In the genomic region with DNA sequence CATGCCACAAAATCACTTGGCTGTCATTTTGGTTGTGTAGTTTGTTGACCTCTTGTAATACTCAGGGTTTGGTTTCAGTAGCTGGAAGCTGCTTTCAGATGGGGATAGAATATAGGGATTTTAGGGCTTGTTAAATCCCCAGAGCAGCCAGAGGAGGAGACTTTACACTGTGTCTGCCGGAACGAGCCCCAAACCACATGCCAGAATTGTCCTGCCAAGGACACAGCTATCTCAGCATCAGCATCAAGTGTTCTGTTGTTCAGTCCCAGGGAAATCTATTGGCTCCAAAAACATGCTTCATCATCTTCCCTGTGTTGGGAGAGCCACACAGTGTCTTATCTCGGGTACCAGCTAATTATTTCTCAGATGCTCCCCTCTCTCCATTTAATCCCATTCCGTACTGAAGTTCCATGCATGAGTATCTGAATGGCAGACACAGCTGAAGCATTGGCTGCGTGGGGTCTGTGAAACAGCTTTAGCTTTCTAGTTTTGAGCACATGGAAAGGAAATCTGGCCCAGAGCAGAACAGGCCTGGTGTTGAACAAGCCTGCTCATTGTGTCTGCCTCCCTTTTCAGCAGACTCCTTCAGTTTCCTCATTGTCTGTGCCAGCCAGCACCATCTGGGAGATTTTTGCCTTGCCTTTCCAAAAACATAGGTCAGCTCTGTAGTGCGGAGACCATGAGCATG, we compare ENCODE assay signal across 8 mouse cellular contexts.
DNase-seq lines count a peak whose midpoint lies in the region; ATAC-seq lines count a peak whose summit lies in the region.

No protein-coding gene starts in this region.

- H3K4me1 ChIP-seq in embryonic facial prominence, embryonic 10.5 days, result peaks cover 22% of the 10 kb centered on the region
- peaks cover 13% of the 10 kb centered on the region; the same call in 1 of the 2 replicates for H3K4me1 ChIP-seq in hindbrain, embryonic 14.5 days (replicated peaks; ENCODE audit: control insufficient read depth, insufficient read depth, low read length)
- peaks cover 21% of the 10 kb centered on the region for H3K4me1 ChIP-seq in limb, embryonic 12.5 days (replicated peaks)
- no peaks in the 10 kb centered on the region; the same call in 1 of the 2 replicates for H3K4me1 ChIP-seq in liver, embryonic 11.5 days (replicated peaks; ENCODE audit: control insufficient read depth, insufficient read depth, low read length)

- no peak overlapping the region for H3K4me2 ChIP-seq in hindbrain, embryonic 14.5 days (replicated peaks)
- H3K4me2 ChIP-seq in limb, embryonic 12.5 days, result no peak overlapping the region
- H3K4me2 ChIP-seq in liver, embryonic 11.5 days, result no peak overlapping the region

- intact Hi-C loops in heart, postnatal 25 days (cut with DNase I), result no loop called here

- no peak overlapping the region for H3K9ac ChIP-seq in hindbrain, embryonic 14.5 days
- H3K9ac ChIP-seq in limb, embryonic 12.5 days (replicated peaks), result no peak overlapping the region
- no peak overlapping the region for H3K9ac ChIP-seq in liver, embryonic 11.5 days (ENCODE audit: low read depth, low read length)

- WGBS in embryonic facial prominence, embryonic 10.5 days, result 35% methylated on average over 6 of the region's 6 CpGs
- WGBS in hindbrain, embryonic 14.5 days, result 27% methylated on average over 6 of the region's 6 CpGs
- 56% methylated on average over 6 of the region's 6 CpGs for WGBS in limb, embryonic 12.5 days
- WGBS in liver, embryonic 11.5 days, result 74% methylated on average over 6 of the region's 6 CpGs

- no peaks in the 10 kb centered on the region for H3K27me3 ChIP-seq in embryonic facial prominence, embryonic 10.5 days (replicated peaks; ENCODE audit: low read depth, poor library complexity, severe bottlenecking)
- H3K27me3 ChIP-seq in hindbrain, embryonic 14.5 days (ENCODE audit: control insufficient read depth, insufficient read depth, low read length), result no peaks in the 10 kb centered on the region
- H3K27me3 ChIP-seq in limb, embryonic 12.5 days, result no peaks in the 10 kb centered on the region
- no peaks in the 10 kb centered on the region for H3K27me3 ChIP-seq in liver, embryonic 11.5 days (replicated peaks; ENCODE audit: control insufficient read depth, insufficient read depth, low read length)

- no peak overlapping the region for H3K4me3 ChIP-seq in embryonic facial prominence, embryonic 10.5 days
- H3K4me3 ChIP-seq in hindbrain, embryonic 14.5 days (replicated peaks; ENCODE audit: low read length), result no peak overlapping the region
- H3K4me3 ChIP-seq in limb, embryonic 12.5 days (replicated peaks), result no peak overlapping the region
- H3K4me3 ChIP-seq in liver, embryonic 11.5 days (ENCODE audit: low read depth, low read length), result no peak overlapping the region

- H3K36me3 ChIP-seq in embryonic facial prominence, embryonic 10.5 days (replicated peaks), result no peaks in the 10 kb centered on the region
- no peaks in the 10 kb centered on the region for H3K36me3 ChIP-seq in hindbrain, embryonic 14.5 days (replicated peaks; ENCODE audit: control insufficient read depth, insufficient read depth)
- H3K36me3 ChIP-seq in limb, embryonic 12.5 days, result no peaks in the 10 kb centered on the region
- H3K36me3 ChIP-seq in liver, embryonic 11.5 days (ENCODE audit: control insufficient read depth, insufficient read depth, low read length), result no peaks in the 10 kb centered on the region

- no peaks in the 10 kb centered on the region for H3K9me3 ChIP-seq in embryonic facial prominence, embryonic 10.5 days
- H3K9me3 ChIP-seq in hindbrain, embryonic 14.5 days (ENCODE audit: control insufficient read depth, low read length), result no peaks in the 10 kb centered on the region
- no peaks in the 10 kb centered on the region for H3K9me3 ChIP-seq in limb, embryonic 12.5 days
- H3K9me3 ChIP-seq in liver, embryonic 11.5 days (ENCODE audit: control insufficient read depth, low read length), result no peaks in the 10 kb centered on the region

- ATAC-seq in hindbrain, embryonic 14.5 days (ENCODE audit: low FRiP score), result peak; percentile 90
- peak; percentile 56 for ATAC-seq in limb, embryonic 12.5 days (ENCODE audit: insufficient number of reproducible peaks, insufficient read depth, low FRiP score, low TSS enrichment, low read depth)
- no peak for ATAC-seq in liver, embryonic 11.5 days (replicated peaks; ENCODE audit: low FRiP score)

- peak; percentile 2 to 11 for DNase-seq in heart, adult 18-20 months
- no peak for DNase-seq in heart, postnatal 25 days (ENCODE audit: low spot score)
- DNase-seq in embryonic facial prominence, embryonic 10.5 days (ENCODE audit: low spot score), result peak; percentile 43
- DNase-seq in hindbrain, embryonic 14.5 days (ENCODE audit: low spot score), result peak; percentile 31
- peak; percentile 25 for DNase-seq in right cerebral cortex, postnatal 14 days
- no peak for DNase-seq in liver, embryonic 11.5 days (ENCODE audit: low spot score)
- DNase-seq in B cell, adult 2 months, result no peak

- peak overlapping the region; percentile 75 for H3K27ac ChIP-seq in embryonic facial prominence, embryonic 10.5 days (replicated peaks)
- peak overlapping the region; percentile 3; the same call in 1 of the 2 replicates for H3K27ac ChIP-seq in hindbrain, embryonic 14.5 days
- H3K27ac ChIP-seq in limb, embryonic 12.5 days, result peak overlapping the region; percentile 73
- H3K27ac ChIP-seq in liver, embryonic 11.5 days (ENCODE audit: low read depth, low read length), result no peak overlapping the region

Comparison
In these comparisons a context has a peak if more than half of its experiments do, and no peak if none do; other contexts are left out.
1. DNase-seq: peak in heart, adult 18-20 months (2 of 2), embryonic facial prominence, embryonic 10.5 days (single experiment), hindbrain, embryonic 14.5 days (single experiment) and right cerebral cortex, postnatal 14 days (single experiment); none in heart, postnatal 25 days (single experiment), liver, embryonic 11.5 days (single experiment) and B cell, adult 2 months (0 of 2).